Mouse (Mus musculus): ENCODE measurements around the gene Dctn2. TPM values are rescaled to one million over a fixed set of nuclear protein-coding genes. Genes with fewer than 3 reads are reported as not detected.

The Dctn2 gene
- total and polyA plus RNA-seq, 3 experiments: 66.3 to 91.9 (median 79.1) TPM

DNA sequence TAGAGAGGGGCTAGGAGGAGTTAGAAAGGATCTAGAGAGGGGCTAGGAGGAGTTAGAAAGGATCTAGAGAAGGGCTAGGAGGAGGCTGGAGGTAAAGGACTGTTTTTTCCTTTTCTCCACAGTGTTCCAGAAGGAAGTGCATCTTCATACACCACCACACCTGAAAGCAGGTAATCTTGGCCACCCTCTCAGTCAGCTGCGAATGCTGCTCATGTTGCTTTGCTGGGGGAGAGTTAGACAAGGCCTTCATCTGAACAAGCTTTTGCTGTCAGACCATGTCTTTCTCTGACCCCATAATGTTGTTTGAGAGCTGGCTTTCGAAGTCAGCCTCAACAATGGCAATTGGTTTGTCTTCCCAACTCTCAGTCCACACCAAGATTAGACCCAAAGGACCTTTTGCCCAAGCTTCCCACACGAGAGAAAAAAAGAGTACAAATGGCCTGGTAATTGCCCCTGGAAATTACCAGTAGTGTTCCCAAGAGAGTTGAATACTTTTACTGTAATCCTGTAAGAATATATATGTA, 27.5 kb downstream of the Dctn2 start:
- peaks cover 59 to 68% of the 10 kb centered on the region in 2 experiments for H3K36me3 ChIP-seq (replicated peaks in 1 of 2; ENCODE audit: control insufficient read depth in 1 of 2, insufficient read depth in 1 of 2, low read length in 1 of 2)
- H3K9ac ChIP-seq (ENCODE audit: insufficient read depth, low read depth): no peak overlapping the region; the same call in 1 of the 2 replicates
- peak overlapping the region; percentile 39; the same call in 1 of the 2 replicates for H3K27ac ChIP-seq (ENCODE audit: insufficient read depth, low read depth)
- H3K4me3 ChIP-seq (replicated peaks in 1 of 3; ENCODE audit: low read depth in 2 of 3, low read length in 2 of 3, poor library complexity in 1 of 3): no peak overlapping the region
- TF ChIP-seq UBTF (IDR thresholded peaks at IDR 0.05; ENCODE audit: low read depth, low read length) (no peak), CHD1 (IDR thresholded peaks at IDR 0.05; ENCODE audit: low read depth, low read length) (no peak), RCOR1 (conservative IDR thresholded peaks at IDR 0.05; ENCODE audit: low read depth, low read length) (no peak), PAX5 (IDR thresholded peaks at IDR 0.05; ENCODE audit: low read length) (no peak), MAZ (IDR thresholded peaks at IDR 0.05; ENCODE audit: low read depth, low read length) (no peak), HCFC1 (IDR thresholded peaks at IDR 0.05; ENCODE audit: low read depth, low read length) (no peak), POLR2AphosphoS2 (IDR thresholded peaks at IDR 0.05; ENCODE audit: low read depth, low read length) (no peak), E2F4 (IDR thresholded peaks at IDR 0.05; ENCODE audit: insufficient replicate concordance, low read depth, low read length) (no peak), TBP (conservative IDR thresholded peaks at IDR 0.05; ENCODE audit: low read depth, low read length) (no peak), POLR2A (IDR thresholded peaks at IDR 0.05; ENCODE audit: low read depth, low read length) (no peak), CHD2 (IDR thresholded peaks at IDR 0.05; ENCODE audit: low read length) (no peak)
- peak overlapping the region; percentile 90 for H3K4me2 ChIP-seq (ENCODE audit: insufficient read depth, low read depth, poor library complexity, severe bottlenecking)
- in situ Hi-C loops (cut with MboI; ENCODE audit: low pct_ligation_motif_present, low pct_unique_long_range_greater_than_20kb, low sequenced_read_pairs): no loop called here
- peaks cover 7 to 39% of the 10 kb centered on the region in 2 experiments for H3K4me1 ChIP-seq (ENCODE audit: control insufficient read depth in 1 of 2, insufficient read depth in 2 of 2)
- H3K27me3 ChIP-seq (replicated peaks): no peaks in the 10 kb centered on the region
- dilution Hi-C loops (cut with MboI; ENCODE audit: extremely low pct_ligation_motif_present, extremely low pct_unique_long_range_greater_than_20kb, low sequenced_read_pairs): no loop called here
- no peak for DNase-seq (ENCODE audit: extremely low read depth)
- peaks cover 37% of the 10 kb centered on the region for H3K79me2 ChIP-seq (replicated peaks; ENCODE audit: control insufficient read depth, extremely low read depth, insufficient read depth, poor library complexity, severe bottlenecking)
- no peaks in the 10 kb centered on the region for H3K9me3 ChIP-seq (replicated peaks; ENCODE audit: low read length)

DNA sequence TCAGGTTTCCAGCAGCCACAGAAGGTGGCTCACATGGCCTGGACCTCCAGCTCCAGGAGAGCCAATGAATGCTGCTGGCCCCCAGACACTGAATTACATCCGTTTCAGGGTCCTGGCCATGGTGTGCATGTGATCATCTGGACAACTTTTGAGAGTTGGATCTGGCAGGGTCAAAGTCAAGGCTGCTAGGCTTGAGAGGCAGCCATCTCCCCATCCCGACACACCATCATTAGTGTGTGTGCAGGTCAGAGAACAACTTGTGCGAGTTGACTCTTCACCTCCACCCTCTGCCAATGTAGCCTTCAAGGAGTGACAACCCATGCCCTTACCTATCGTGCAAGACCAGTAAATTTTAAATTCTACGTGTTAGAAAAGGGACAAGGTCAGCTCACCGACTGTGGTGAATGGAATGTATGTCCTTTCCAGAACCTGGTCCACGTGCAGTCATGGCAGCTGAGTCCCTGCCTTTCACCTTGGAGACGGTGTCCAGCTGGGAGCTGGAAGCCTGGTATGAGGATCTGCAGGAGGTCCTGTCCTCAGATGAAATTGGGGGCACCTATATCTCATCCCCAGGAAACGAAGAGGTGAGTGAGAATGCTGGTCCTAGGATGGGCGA, 28.8 kb downstream of the Dctn2 start:
- Histone ChIP-seq H3K4me1 (ENCODE audit: control insufficient read depth in 1 of 2, insufficient read depth in 2 of 2) (peaks cover 4 to 32% of the 10 kb centered on the region in 2 experiments; a peak in 3 of 4 replicates), H3K9me3 (replicated peaks; ENCODE audit: low read length) (no peaks in the 10 kb centered on the region), H3K4me2 (ENCODE audit: insufficient read depth, low read depth, poor library complexity, severe bottlenecking) (no peak overlapping the region), H3K4me3 (replicated peaks in 1 of 3; ENCODE audit: low read depth in 2 of 3, low read length in 2 of 3, poor library complexity in 1 of 3) (no peak overlapping the region), H3K27ac (ENCODE audit: insufficient read depth, low read depth) (no peak overlapping the region; the same call in 1 of the 2 replicates), H3K9ac (ENCODE audit: insufficient read depth, low read depth) (no peak overlapping the region), H3K79me2 (replicated peaks; ENCODE audit: control insufficient read depth, extremely low read depth, insufficient read depth, poor library complexity, severe bottlenecking) (peaks cover 37% of the 10 kb centered on the region), H3K27me3 (replicated peaks) (no peaks in the 10 kb centered on the region), H3K36me3 (replicated peaks in 1 of 2; ENCODE audit: control insufficient read depth in 1 of 2, insufficient read depth in 1 of 2, low read length in 1 of 2) (peaks cover 72 to 81% of the 10 kb centered on the region in 2 experiments)
- dilution Hi-C loops (cut with MboI; ENCODE audit: extremely low pct_ligation_motif_present, extremely low pct_unique_long_range_greater_than_20kb, low sequenced_read_pairs): no loop called here
- TF ChIP-seq USF2 (conservative IDR thresholded peaks at IDR 0.05; ENCODE audit: low read depth, low read length) (no peak), ZMIZ1 (IDR thresholded peaks at IDR 0.05; ENCODE audit: low read depth, low read length) (peak; percentile 14; the same call in 1 of the 2 replicates)
- in situ Hi-C loops (cut with MboI; ENCODE audit: low pct_ligation_motif_present, low pct_unique_long_range_greater_than_20kb, low sequenced_read_pairs): no loop called here
- DNase-seq (ENCODE audit: extremely low read depth): no peak
